Mouse (Mus musculus) layer of hippocampus, postnatal 36 days (tissue): ENCODE results near the gene Kif21b. TPM values are rescaled to one million over a fixed set of nuclear protein-coding genes. Genes with fewer than 3 reads are reported as not detected.
A peak's percentile ranks its signal among the peaks of the same experiment; 100 is the strongest.

Experiments used
- DNase-seq, 2 experiments: peaks; one replicate each; pipeline ENCODE4 v3.0.0; 2022
- total RNA-seq, 2 experiments: library from RNA; stranded (reverse); gene quantifications; 2 replicates each; pipeline ENCODE4 v1.2.3; 2021

Kif21b gene
- 10 to 100 TPM; 34.5 to 36.2 TPM for total RNA-seq

DNA sequence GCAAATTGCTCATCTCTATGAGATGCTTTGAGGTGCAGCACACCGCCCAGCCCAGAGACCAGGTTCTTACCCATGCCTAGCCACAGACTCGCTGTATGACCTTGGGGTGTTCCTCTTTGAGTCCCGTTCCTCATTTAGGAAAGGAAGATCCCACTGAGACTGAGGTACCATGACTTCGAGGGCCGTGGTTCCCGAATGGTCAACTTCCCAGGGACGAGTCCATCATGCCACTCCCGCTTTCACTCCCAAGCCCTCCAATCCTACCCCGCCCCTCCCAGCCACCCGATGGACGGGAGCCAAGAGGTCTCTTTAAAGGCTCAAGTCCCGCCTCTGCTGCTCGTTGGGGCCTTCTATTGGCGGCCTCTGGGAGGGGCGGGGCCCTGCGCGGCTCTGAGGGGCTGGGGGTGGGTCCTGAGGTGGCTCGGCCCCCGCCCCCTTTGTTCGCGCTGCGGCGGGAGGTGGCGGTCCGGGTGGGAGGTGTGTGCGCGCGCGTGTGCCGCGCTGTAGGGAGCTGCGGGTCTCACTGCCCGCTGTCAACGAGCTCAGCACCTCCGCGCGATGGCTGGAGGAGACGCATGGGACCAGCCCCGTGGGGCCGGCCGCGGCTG lies at the start of gene Kif21b:
Gene Kif21b (plus strand): TSS at position 439 of the 608 bp plus-strand sequence.
- peak; percentile 89 to 91 for DNase-seq

DNA sequence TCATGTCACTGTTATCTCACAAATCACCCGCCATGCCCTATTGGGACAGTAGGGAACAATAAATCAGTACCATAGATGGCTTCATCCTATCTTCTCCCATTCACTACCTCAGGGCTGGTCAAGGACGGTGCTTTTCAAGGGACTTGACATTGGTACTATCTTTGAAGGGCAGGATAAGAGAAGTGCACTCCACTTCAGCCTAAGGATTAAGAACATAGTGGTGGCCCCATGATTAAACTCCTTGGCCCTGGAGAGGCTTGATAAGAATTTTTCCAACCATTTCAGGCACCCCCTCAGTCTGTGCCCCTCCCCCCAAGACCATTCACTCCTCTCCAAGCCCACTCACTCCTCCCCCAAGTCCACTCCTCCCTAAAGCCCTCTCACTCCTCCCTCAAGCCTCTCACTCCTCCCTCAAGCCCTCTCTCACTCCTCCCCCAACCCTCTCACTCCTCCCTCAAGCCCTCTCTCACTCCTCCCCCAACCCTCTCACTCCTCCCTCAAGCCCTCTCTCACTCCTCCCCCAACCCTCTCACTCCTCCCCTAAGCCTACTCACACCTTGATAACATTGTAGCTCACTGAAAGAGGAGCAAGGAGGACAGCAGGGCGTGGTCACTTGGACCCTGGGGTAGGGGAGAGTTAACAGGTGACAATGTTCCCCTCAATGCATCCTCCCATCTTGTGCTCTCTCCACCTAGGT lies 45.1 kb upstream of the Kif21b start:
- DNase-seq: no peak

DNA sequence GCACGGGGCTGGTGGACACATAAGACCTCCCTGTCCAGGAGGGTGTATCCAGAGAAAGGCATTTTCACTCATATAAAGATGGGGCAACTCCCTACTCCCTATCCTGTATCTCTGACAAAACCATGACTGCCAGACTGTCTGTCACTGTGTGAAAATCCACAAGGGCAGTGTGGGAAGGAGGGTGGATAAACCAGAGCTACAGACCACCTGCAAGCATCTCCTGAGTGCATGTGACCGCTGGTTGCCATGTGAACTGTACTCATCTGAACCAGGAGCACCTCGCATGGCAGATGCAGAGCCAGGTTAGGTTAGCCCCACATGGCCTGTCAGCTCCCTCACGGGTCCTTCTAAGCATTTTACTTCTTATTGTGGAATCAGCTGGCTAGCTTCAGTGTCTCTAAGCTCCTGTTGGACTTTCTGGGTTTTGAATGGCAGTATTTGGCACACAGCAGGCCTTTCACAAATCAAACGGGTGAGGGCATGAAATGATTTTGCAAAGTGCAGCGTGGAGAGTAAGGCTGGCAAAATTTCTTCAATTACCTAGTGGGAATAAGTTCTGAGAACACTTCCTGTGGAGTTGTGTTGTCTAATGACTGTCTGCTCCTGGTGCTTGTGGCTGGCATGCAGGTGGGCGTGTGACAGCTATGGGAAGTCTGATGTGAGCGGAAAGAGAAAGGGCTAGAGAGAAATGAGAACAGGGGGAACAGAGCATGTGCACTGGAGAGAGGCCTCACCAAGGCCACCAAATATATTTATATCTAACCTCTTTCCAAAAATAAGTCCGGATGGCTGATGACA lies 41.6 kb upstream of the Kif21b start:
- no peak for DNase-seq

DNA sequence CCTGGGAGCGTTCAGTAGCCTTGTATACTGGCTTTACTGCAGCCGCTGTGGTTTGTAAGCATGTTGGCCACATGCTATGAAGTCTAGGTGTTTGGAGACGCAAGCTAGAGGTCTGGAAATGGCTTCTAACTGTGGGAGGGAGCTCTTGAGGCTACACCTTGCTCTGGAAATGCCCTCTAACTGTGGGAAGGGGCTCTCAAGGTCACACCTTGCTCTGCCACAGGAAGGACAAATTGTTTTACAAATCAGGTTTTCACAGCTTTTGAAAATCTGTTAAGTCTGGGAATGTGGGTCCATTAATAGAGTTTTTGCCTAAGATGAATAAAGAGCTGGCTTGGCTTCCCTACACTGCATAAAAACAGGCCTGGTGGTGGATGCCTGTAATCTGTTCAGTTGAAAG lies 37.5 kb upstream of the Kif21b start:
- no peak for DNase-seq

GRCm38 (mm10) chr1:136094807-136095206 lies 36.4 kb upstream of the Kif21b start:
- no peak for DNase-seq

- no peak for DNase-seq
These were observed 29.1 kb upstream of the Kif21b start for GRCm38 (mm10) chr1:136102094-136102493.

- no peak for DNase-seq
These were observed 28.6 kb upstream of the Kif21b start for GRCm38 (mm10) chr1:136102551-136102950.

DNA sequence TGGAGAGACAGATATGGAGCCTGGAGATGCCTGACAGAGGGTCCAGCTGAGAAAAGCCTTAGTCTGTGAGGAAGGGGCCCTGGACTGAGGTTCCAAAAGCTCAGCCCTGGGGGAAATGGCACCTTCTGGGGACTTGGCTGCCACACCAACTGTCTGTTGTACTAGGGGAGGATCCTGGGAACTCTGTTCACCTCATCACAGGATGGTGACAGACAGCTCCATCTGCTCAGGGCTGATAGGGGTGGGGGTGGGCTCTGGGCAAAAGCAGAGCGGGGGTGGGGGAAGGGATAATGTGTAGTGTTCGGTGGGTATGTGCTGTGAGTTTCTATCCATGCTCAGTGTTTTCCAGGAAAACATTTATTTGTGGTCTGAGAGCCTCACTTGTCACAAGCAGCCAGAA lies 28.2 kb upstream of the Kif21b start:
- DNase-seq: no peak

GRCm38 (mm10) chr1:136103696-136104095 lies 27.5 kb upstream of the Kif21b start:
- DNase-seq: no peak

DNA sequence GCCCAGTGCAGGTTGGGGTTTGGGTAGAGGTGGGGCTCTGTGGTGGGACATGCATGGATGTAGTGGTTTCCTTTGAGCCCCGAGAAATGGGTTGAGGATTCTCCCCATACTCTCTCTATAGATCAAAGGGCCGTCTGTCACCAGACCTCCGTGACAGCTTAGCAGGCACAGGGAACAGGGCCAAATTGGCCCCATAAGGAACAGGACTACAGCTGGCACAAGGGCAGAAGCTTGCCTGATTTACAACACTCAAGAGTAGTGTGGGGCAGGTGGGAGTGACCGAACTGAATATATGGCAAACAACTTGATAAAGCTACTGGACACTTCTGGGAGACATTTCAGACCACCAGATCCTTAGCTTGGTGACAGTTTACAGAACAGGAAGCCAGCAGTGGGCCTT lies 26.4 kb upstream of the Kif21b start:
- no peak for DNase-seq

DNA sequence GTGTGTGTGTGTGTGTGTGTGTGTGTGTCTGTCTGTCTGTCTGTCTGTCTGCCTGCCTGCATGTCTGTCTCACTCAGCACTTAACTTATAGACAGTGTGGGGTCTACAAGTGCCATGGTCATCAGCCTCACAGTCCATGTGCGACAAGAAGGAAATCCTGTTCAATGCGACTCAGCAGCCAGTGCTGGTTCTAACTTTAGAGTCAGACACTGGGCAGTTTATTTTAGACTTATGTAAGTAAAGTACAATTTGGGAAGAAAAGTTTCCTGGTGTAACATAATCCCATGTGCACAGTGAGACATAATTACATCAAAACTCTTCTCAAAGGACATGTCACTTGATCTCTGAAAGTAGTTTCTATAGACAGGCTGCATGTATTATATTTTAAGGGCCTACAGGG lies 21.7 kb upstream of the Kif21b start:
- no peak for DNase-seq

DNA sequence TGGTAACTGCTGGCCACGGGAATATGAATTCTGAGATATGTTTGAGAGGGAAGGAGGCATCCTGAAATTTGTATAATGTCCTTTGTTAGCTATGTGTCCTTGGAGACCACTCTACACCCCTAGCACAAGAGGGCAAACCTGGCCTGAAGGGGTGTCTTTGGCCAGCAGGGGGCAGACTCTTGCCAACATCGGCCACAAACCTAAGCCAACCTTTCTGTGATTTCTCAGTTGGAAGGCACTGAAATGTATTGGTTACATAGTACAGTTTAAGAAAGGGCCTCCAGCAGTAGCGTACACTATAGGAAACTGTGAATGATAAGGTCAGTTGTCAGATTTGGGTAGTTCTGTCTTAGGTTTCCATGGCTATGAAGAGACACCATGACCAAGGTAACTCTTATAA lies 15.0 kb upstream of the Kif21b start:
- DNase-seq: no peak

DNA sequence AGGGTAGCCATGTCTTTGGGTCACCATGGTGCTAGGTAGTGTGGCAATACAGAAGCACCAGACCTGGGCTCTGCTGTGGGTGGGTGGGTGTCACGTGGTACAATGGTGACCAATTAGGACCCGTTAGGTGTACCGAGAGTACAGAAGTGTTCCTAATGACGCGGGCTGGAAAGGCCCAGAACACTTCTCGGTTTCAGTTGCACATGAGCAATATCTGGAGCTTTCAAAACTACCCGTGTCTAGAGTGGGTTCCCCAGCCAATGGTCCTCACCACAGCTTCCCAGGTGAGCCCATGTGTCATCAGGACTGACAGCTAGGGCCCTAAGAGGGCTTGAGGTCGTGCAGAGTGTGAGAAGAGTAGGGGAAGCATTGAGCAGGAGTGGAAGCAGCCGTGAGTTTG lies 14.1 kb upstream of the Kif21b start:
- no peak for DNase-seq

GRCm38 (mm10) chr1:136118875-136119274 lies 12.3 kb upstream of the Kif21b start:
- peak in 1 of 2 experiments; percentile 55 for DNase-seq

DNA sequence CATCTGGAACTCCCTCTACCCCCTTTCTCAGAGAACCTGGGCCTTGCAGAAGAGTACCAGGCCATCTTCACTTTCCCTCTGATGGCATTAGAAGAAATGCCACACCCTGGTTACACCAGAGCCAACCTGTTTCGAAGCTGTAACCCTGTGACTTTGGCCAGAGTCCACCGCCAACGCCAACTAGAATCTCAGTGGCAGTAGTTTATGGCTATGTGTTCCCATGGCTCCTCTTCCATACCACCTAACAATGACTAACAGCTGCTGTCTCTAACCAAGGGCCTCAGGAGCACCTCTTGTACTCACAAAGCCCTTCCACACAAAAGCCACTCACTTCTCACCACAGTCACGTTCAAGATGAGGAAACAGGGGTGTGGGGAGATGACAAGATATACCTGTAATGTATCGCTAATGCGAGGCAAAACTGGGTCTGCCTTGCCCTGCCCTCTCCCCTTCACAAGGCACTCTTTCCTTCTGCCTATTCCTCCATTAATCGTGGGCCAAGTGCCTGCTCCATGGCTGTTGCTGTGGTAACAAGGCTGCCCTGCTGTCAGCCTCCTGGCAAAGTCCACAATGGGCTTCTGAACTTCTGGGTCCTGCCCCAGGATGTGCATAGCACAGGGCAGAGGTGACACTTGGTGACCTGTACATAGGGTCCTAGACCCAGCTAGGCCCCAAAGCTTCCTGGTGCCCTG lies 11.5 kb upstream of the Kif21b start:
- no peak for DNase-seq

DNA sequence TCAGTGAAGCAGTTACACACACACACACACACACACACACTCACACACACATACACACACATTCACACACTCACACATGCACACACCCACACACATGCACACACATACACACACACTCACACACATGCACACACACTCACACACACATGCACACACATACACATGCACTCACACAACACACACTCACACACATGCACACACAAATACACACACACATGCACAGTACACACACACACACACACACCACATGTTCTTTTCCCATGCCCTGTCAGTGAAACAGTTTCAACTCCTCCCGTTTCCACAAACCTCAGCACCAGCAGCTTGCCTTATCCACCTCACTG lies 11.0 kb upstream of the Kif21b start:
- DNase-seq: no peak

GRCm38 (mm10) chr1:136120785-136121184 lies 10.4 kb upstream of the Kif21b start:
- no peak for DNase-seq

DNA sequence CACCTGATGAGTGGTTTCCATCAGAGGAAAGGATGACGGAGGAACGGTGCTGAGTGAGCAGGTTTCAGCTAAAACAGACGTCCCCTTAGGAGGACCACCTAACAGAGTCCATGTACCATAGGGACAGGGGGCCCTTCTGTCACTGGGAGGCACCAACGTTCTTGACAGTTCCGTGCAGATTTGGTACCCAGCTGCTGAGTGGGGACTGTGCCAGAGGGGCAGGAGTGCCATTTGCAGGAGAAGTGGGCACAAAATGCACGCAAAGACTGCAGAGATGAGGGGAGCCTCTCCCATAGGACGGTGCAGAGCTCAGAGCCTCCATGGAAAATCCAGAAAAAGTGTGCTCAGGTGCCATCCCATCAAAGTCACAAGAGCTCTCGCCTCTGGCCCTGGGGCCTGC lies 9.2 kb upstream of the Kif21b start:
- DNase-seq: no peak

DNA sequence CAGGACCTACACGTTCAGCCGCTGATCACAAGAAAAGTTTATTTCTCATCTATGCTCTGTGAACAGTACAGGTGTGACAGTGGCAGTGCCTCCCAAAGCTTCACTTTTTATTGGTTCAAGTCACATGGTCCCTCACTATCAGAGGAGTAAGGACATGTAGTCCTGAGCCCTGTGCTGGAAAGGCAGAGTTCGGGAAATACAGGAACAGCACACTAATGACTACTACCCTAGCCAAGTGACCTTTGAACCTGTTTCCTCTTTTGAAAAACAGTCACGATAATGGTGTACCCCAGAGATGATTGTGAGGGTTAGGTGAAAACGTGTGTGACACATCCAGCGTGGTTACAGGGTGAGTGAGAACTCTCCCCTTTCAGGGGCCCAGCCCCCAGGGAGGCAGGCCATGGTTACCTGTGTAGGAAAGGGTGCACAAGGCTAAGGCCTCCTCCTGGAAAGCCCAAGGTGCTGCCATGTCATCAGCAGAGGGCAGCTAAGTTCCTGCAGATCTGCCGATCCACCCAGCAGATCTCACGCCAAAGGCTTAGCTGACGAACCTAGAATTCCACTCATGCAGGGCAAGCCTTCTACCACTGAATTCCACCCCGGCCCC lies 4.9 kb upstream of the Kif21b start:
- DNase-seq: no peak

- DNase-seq: no peak
These were observed 4.3 kb upstream of the Kif21b start for GRCm38 (mm10) chr1:136126895-136127294.

DNA sequence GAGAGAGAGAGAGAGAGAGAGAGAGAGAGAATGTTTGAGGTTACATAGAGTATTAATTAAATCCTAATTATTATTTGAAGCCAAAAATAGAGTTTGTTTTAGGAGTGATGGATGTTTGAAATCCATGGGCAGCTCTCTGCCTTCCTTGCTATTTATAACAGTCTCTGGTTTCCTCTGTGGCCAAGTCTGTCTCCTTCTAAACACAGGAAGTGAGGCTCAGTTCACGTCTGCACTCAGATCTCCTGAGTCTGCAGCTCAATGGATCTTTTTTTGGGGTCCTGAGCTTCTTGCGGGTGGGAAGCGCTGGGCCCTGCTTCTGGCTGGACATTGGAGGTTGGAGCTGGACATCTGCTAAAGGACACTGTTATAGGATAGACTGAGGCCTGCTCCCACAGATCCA lies 3.3 kb upstream of the Kif21b start:
- no peak for DNase-seq

DNA sequence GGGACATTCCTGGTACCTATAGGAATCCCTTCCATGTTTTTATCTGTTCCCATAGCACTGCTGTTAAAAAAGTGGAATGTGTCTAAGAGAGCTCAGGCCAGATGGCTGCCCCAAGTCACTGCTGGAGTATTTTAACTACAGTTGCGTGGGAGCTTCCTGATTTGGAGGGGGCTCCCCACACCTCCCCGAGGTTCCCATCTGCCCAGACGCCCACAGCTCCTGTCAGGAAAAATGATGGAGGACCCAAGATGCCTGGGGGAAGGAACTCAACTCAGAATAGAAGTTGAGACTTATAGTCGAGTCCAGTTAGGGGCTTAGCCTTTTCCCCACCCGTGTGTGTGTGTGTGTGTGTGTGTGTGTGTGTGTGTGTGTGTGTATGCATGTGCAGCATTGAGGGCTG lies 2.8 kb upstream of the Kif21b start:
- DNase-seq: peak; percentile 75 to 78
